Mouse (Mus musculus): ENCODE measurements around the gene Ift140. TPM values are rescaled to one million over a fixed set of nuclear protein-coding genes. Genes with fewer than 3 reads are reported as not detected.

Gene Ift140
- polyA plus RNA-seq, 2 experiments = 15.3 to 18.5 TPM

DNA sequence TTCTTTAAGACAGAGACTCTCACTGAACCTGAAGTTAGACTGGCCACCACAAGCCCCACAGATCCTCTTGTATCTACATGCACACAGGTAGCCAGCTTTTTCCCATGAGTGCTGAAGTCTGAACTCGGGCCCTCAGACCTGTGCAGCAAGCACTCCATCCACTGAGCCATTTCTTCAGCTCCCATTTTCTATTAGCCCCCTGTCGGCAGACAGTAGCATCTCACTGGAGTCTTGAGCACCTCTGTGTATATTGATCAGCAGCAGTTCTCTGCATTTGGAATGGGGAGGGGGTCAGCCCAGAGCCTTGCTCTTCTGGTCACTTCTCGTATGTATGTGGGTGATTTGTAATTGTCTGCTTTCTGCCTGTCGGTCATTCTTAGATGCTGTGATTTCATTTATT is 124.1 kb downstream of the Ift140 start:
- Histone ChIP-seq H3K4me3 (replicated peaks; ENCODE audit: low read length) (no peak overlapping the region), H3K4me2 (replicated peaks; ENCODE audit: low read depth, low read length, severe bottlenecking) (no peak overlapping the region), H3K36me3 (ENCODE audit: control insufficient read depth, insufficient read depth, low read length) (peaks cover 6% of the 10 kb centered on the region), H3K9ac (ENCODE audit: low read depth, low read length, severe bottlenecking) (no peak overlapping the region), H3K9me3 (ENCODE audit: control insufficient read depth, low read length) (no peaks in the 10 kb centered on the region), H3K27me3 (ENCODE audit: control insufficient read depth, insufficient read depth, low read length) (no peaks in the 10 kb centered on the region), H3K4me1 (ENCODE audit: control insufficient read depth, insufficient read depth, low read length) (no peaks in the 10 kb centered on the region), H3K27ac (replicated peaks; ENCODE audit: low read depth, low read length) (no peak overlapping the region)
- DNase-seq (ENCODE audit: low spot score) (no peak), ATAC-seq (ENCODE audit: low FRiP score, low read depth) (no peak)
- WGBS = 67% methylated on average over 4 of the region's 4 CpGs
- no peak for TF ChIP-seq POLR2A (IDR thresholded peaks at IDR 0.05; ENCODE audit: borderline replicate concordance, extremely low read depth, insufficient read depth, insufficient read length)

Other genes with a start within 250 kb of the Ift140 start
- not detected in 2 replicates for gene Meiob, start 211.8 kb upstream of the Ift140 start, polyA plus RNA-seq (2012; rRNA removed)
- gene Meiob, start 211.8 kb upstream of the Ift140 start, polyA plus RNA-seq (2014; fragmentation: Nextera tagmentation; extraction: Ambion mirVana) = not detected in 2 replicates
- gene Hagh, start 175.9 kb upstream of the Ift140 start, polyA plus RNA-seq (2012; rRNA removed) = 23.9 and 25.7 TPM in 2 replicates
- gene Hagh, start 175.9 kb upstream of the Ift140 start, polyA plus RNA-seq (2014; fragmentation: Nextera tagmentation; extraction: Ambion mirVana) = 29.4 and 35.4 TPM in 2 replicates
- 12.8 and 14.8 TPM in 2 replicates for gene Fahd1, start 165.7 kb upstream of the Ift140 start, polyA plus RNA-seq (2012; rRNA removed)
- gene Fahd1, start 165.7 kb upstream of the Ift140 start, polyA plus RNA-seq (2014; fragmentation: Nextera tagmentation; extraction: Ambion mirVana) = 16.5 and 17.4 TPM in 2 replicates
- 0.10 and 0.24 TPM in 2 replicates for gene Igfals, start 150.1 kb upstream of the Ift140 start, polyA plus RNA-seq (2012; rRNA removed)
- 0.08 and 0.18 TPM in 2 replicates for gene Igfals, start 150.1 kb upstream of the Ift140 start, polyA plus RNA-seq (2014; fragmentation: Nextera tagmentation; extraction: Ambion mirVana)
- gene Nubp2, start 129.7 kb upstream of the Ift140 start, polyA plus RNA-seq (2012; rRNA removed) = 27.4 and 31.2 TPM in 2 replicates
- 54.0 and 55.5 TPM in 2 replicates for gene Nubp2, start 129.7 kb upstream of the Ift140 start, polyA plus RNA-seq (2014; fragmentation: Nextera tagmentation; extraction: Ambion mirVana)
- 49.6 and 53.4 TPM in 2 replicates for gene Spsb3, start 129.4 kb upstream of the Ift140 start, polyA plus RNA-seq (2012; rRNA removed)
- 39.4 and 40.8 TPM in 2 replicates for gene Spsb3, start 129.4 kb upstream of the Ift140 start, polyA plus RNA-seq (2014; fragmentation: Nextera tagmentation; extraction: Ambion mirVana)
- 39.1 and 43.9 TPM in 2 replicates for gene Eme2, start 121.0 kb upstream of the Ift140 start, polyA plus RNA-seq (2012; rRNA removed)
- 28.7 and 28.9 TPM in 2 replicates for gene Eme2, start 121.0 kb upstream of the Ift140 start, polyA plus RNA-seq (2014; fragmentation: Nextera tagmentation; extraction: Ambion mirVana)
- 101 and 121 TPM in 2 replicates for gene Mrps34, start 121.0 kb upstream of the Ift140 start, polyA plus RNA-seq (2012; rRNA removed)
- 82.1 and 82.7 TPM in 2 replicates for gene Mrps34, start 121.0 kb upstream of the Ift140 start, polyA plus RNA-seq (2014; fragmentation: Nextera tagmentation; extraction: Ambion mirVana)
- 30.3 and 36.5 TPM in 2 replicates for gene Nme3, start 119.6 kb upstream of the Ift140 start, polyA plus RNA-seq (2012; rRNA removed)
- gene Nme3, start 119.6 kb upstream of the Ift140 start, polyA plus RNA-seq (2014; fragmentation: Nextera tagmentation; extraction: Ambion mirVana) = 47.6 and 48.4 TPM in 2 replicates
- 186 and 210 TPM in 2 replicates for gene Mapk8ip3, start 79.1 kb upstream of the Ift140 start, polyA plus RNA-seq (2012; rRNA removed)
- gene Mapk8ip3, start 79.1 kb upstream of the Ift140 start, polyA plus RNA-seq (2014; fragmentation: Nextera tagmentation; extraction: Ambion mirVana) = 41.4 and 46.4 TPM in 2 replicates
- 85.4 and 89.6 TPM in 2 replicates for gene Jpt2, start 55.4 kb upstream of the Ift140 start, polyA plus RNA-seq (2012; rRNA removed)
- gene Jpt2, start 55.4 kb upstream of the Ift140 start, polyA plus RNA-seq (2014; fragmentation: Nextera tagmentation; extraction: Ambion mirVana) = 98.7 and 99.0 TPM in 2 replicates
- 33.5 and 41.9 TPM in 2 replicates for gene Cramp1l, start 297 bp upstream of the Ift140 start, polyA plus RNA-seq (2012; rRNA removed)
- 8.1 and 10.0 TPM in 2 replicates for gene Cramp1l, start 297 bp upstream of the Ift140 start, polyA plus RNA-seq (2014; fragmentation: Nextera tagmentation; extraction: Ambion mirVana)
- gene Tmem204, start 67.5 kb downstream of the Ift140 start, polyA plus RNA-seq (2012; rRNA removed) = 12.1 and 18.1 TPM in 2 replicates
- gene Tmem204, start 67.5 kb downstream of the Ift140 start, polyA plus RNA-seq (2014; fragmentation: Nextera tagmentation; extraction: Ambion mirVana) = 17.3 and 18.5 TPM in 2 replicates
- gene Telo2, start 99.9 kb downstream of the Ift140 start, polyA plus RNA-seq (2012; rRNA removed) = 41.7 and 51.0 TPM in 2 replicates
- gene Telo2, start 99.9 kb downstream of the Ift140 start, polyA plus RNA-seq (2014; fragmentation: Nextera tagmentation; extraction: Ambion mirVana) = 31.1 and 43.0 TPM in 2 replicates
- 1.8 and 2.3 TPM in 2 replicates for gene Ptx4, start 104.7 kb downstream of the Ift140 start, polyA plus RNA-seq (2012; rRNA removed)
- 2.0 and 2.7 TPM in 2 replicates for gene Ptx4, start 104.7 kb downstream of the Ift140 start, polyA plus RNA-seq (2014; fragmentation: Nextera tagmentation; extraction: Ambion mirVana)
- 32.4 and 40.1 TPM in 2 replicates for gene Clcn7, start 117.3 kb downstream of the Ift140 start, polyA plus RNA-seq (2012; rRNA removed)
- 21.3 and 26.3 TPM in 2 replicates for gene Clcn7, start 117.3 kb downstream of the Ift140 start, polyA plus RNA-seq (2014; fragmentation: Nextera tagmentation; extraction: Ambion mirVana)
- gene Ccdc154, start 146.4 kb downstream of the Ift140 start, polyA plus RNA-seq (2012; rRNA removed) = 0.03 TPM in 1 of 2 replicates, not detected in the other
- gene Ccdc154, start 146.4 kb downstream of the Ift140 start, polyA plus RNA-seq (2014; fragmentation: Nextera tagmentation; extraction: Ambion mirVana) = not detected in 2 replicates
- not detected in 2 replicates for gene Gm38655, start 159.4 kb downstream of the Ift140 start, polyA plus RNA-seq (2012; rRNA removed)
- not detected in 2 replicates for gene Gm38655, start 159.4 kb downstream of the Ift140 start, polyA plus RNA-seq (2014; fragmentation: Nextera tagmentation; extraction: Ambion mirVana)
- gene BC003965, start 168.5 kb downstream of the Ift140 start, polyA plus RNA-seq (2012; rRNA removed) = 27.1 and 27.3 TPM in 2 replicates
- gene BC003965, start 168.5 kb downstream of the Ift140 start, polyA plus RNA-seq (2014; fragmentation: Nextera tagmentation; extraction: Ambion mirVana) = 28.6 and 28.8 TPM in 2 replicates
- gene Unkl, start 172.3 kb downstream of the Ift140 start, polyA plus RNA-seq (2012; rRNA removed) = 18.0 and 22.1 TPM in 2 replicates
- 6.1 and 6.3 TPM in 2 replicates for gene Unkl, start 172.3 kb downstream of the Ift140 start, polyA plus RNA-seq (2014; fragmentation: Nextera tagmentation; extraction: Ambion mirVana)
- gene Gnptg, start 224.0 kb downstream of the Ift140 start, polyA plus RNA-seq (2012; rRNA removed) = 29.4 and 34.7 TPM in 2 replicates
- 30.9 and 33.4 TPM in 2 replicates for gene Gnptg, start 224.0 kb downstream of the Ift140 start, polyA plus RNA-seq (2014; fragmentation: Nextera tagmentation; extraction: Ambion mirVana)
- 40.6 and 43.7 TPM in 2 replicates for gene Tsr3, start 224.1 kb downstream of the Ift140 start, polyA plus RNA-seq (2012; rRNA removed)
- 46.3 and 47.9 TPM in 2 replicates for gene Tsr3, start 224.1 kb downstream of the Ift140 start, polyA plus RNA-seq (2014; fragmentation: Nextera tagmentation; extraction: Ambion mirVana)
- 1.5 and 1.9 TPM in 2 replicates for gene Baiap3, start 240.3 kb downstream of the Ift140 start, polyA plus RNA-seq (2012; rRNA removed)
- 0.89 and 1.5 TPM in 2 replicates for gene Baiap3, start 240.3 kb downstream of the Ift140 start, polyA plus RNA-seq (2014; fragmentation: Nextera tagmentation; extraction: Ambion mirVana)

All from limb, embryonic 14.5 days (tissue).